Mouse (Mus musculus) embryonic facial prominence, embryonic 11.5 days (tissue): Measurements from ENCODE around the gene Nfix. TPM values are rescaled to one million over a fixed set of nuclear protein-coding genes. Genes with fewer than 3 reads are reported as not detected.

ENCODE experiments used
- ATAC-seq: fragments of 200-750 bp; cut with Nextera tagmentation; replicated peaks from 2 replicates; pipeline ENCODE4 v1.8.0; 2017; ENCODE audit warnings: low read depth; ENCODE audit not compliant: insufficient number of reproducible peaks, low FRiP score, low TSS enrichment
- DNase-seq: peaks from one replicate; pipeline ENCODE4 v3.0.0-alpha.2; 2015; ENCODE audit warnings: low spot score
- H3K27ac ChIP-seq: fragments of 300-500 bp; sonication (generic); replicated peaks from 2 replicates; pipeline ENCODE4 v1.5.1; 2014; ENCODE audit warnings: mild to moderate bottlenecking, low read depth, low read length, control low read depth
- H3K27me3 ChIP-seq: fragments of 300-500 bp; sonication (generic); 2 replicates; pipeline ENCODE4 v1.6.1; 2014; ENCODE audit warnings: mild to moderate bottlenecking, low read length, moderate library complexity, mixed read lengths; ENCODE audit not compliant: control insufficient read depth, insufficient read depth
- H3K36me3 ChIP-seq: fragments of 300-500 bp; sonication (generic); replicated peaks from 2 replicates; pipeline ENCODE4 v1.6.1; 2014; ENCODE audit warnings: low read depth, mild to moderate bottlenecking, low read length, moderate library complexity, mixed read lengths; ENCODE audit not compliant: control insufficient read depth, insufficient read depth
- H3K4me1 ChIP-seq: fragments of 300-500 bp; sonication (generic); 2 replicates; pipeline ENCODE4 v1.6.1; 2014; ENCODE audit warnings: low read length, mixed read lengths; ENCODE audit not compliant: control insufficient read depth, insufficient read depth
- H3K4me2 ChIP-seq: fragments of 300-500 bp; sonication (generic); 2 replicates; pipeline ENCODE4 v1.6.1; 2014; ENCODE audit warnings: low read depth, mild to moderate bottlenecking, control low read depth, low read length, moderate library complexity
- H3K4me3 ChIP-seq: fragments of 300-500 bp; sonication (generic); 2 replicates; pipeline ENCODE4 v1.5.1; 2014; ENCODE audit warnings: low read depth, low read length, control low read depth
- H3K9ac ChIP-seq: fragments of 300-500 bp; sonication (generic); replicated peaks from 2 replicates; pipeline ENCODE4 v1.6.1; 2014; ENCODE audit warnings: mild to moderate bottlenecking, control low read depth, low read length
- H3K9me3 ChIP-seq: fragments of 300-500 bp; sonication (generic); replicated peaks from 2 replicates; pipeline ENCODE4 v1.6.1; 2016; ENCODE audit warnings: mild to moderate bottlenecking, low read length, inconsistent platforms, mixed read lengths; ENCODE audit not compliant: control insufficient read depth
- WGBS: fragments of 180-500 bp; shearing (Covaris S2); extraction: QIAGEN DNeasy Blood & Tissue Kit; methylation state at CpG from one replicate; pipeline ENCODE4 v1.1.7; 2014; 5-methylcytosine and 5-hydroxymethylcytosine counted together
- polyA plus RNA-seq: library from polyadenylated mRNA; unstranded; fragments of >200 nt; fragmentation: Nextera tagmentation; extraction: Ambion mirVana; gene quantifications from 2 replicates; pipeline ENCODE4 v1.2.1, GENCODE M21; 2014

Nfix gene
- polyA plus RNA-seq, 1 experiment from 2014 or later, result 6.8 TPM

GRCm38 (mm10) chr8:84797971-84798370 is 2.2 kb downstream of the Nfix start:
- DNase-seq (no peak), ATAC-seq (no peak)
- H3K4me2 ChIP-seq, result no peak overlapping the region
- no peaks in the 10 kb centered on the region for H3K36me3 ChIP-seq
- peaks cover 88% of the 10 kb centered on the region for H3K27me3 ChIP-seq
- H3K4me3 ChIP-seq, result no peak overlapping the region
- H3K9ac ChIP-seq, result no peak overlapping the region
- 80% methylated on average over 6 of the region's 6 CpGs for WGBS
- H3K27ac ChIP-seq, result no peak overlapping the region
- H3K9me3 ChIP-seq, result no peaks in the 10 kb centered on the region
- no peaks in the 10 kb centered on the region; the same call in none of the 2 replicates for H3K4me1 ChIP-seq

- no peaks in the 10 kb centered on the region; the same call in none of the 2 replicates for H3K4me1 ChIP-seq
- H3K27ac ChIP-seq, result no peak overlapping the region
- H3K9me3 ChIP-seq, result no peaks in the 10 kb centered on the region
- no peak overlapping the region for H3K4me2 ChIP-seq
- ATAC-seq, result no peak
- H3K4me3 ChIP-seq, result no peak overlapping the region
- H3K36me3 ChIP-seq, result no peaks in the 10 kb centered on the region
- no peak overlapping the region for H3K9ac ChIP-seq
- DNase-seq, result no peak
- 74% methylated on average over 15 of the region's 15 CpGs for WGBS
- H3K27me3 ChIP-seq, result peaks cover 86% of the 10 kb centered on the region
Observed at GRCm38 (mm10) chr8:84797256-84797797, 2.8 kb downstream of the Nfix start.

GRCm38 (mm10) chr8:84794486-84794885 is 5.7 kb downstream of the Nfix start:
- H3K9ac ChIP-seq, result no peak overlapping the region
- H3K27me3 ChIP-seq, result peaks cover 90% of the 10 kb centered on the region
- 49% methylated on average over 7 of the region's 7 CpGs for WGBS

GRCm38 (mm10) chr8:84793791-84794485 is 6.2 kb downstream of the Nfix start:
- no peaks in the 10 kb centered on the region for H3K9me3 ChIP-seq
- H3K9ac ChIP-seq, result no peak overlapping the region
- peaks cover 91% of the 10 kb centered on the region for H3K27me3 ChIP-seq
- 51% methylated on average over 13 of the region's 13 CpGs for WGBS
- no peaks in the 10 kb centered on the region for H3K36me3 ChIP-seq
- ATAC-seq (no peak), DNase-seq (no peak)
- H3K4me1 ChIP-seq, result no peaks in the 10 kb centered on the region; the same call in 1 of the 2 replicates
- no peak overlapping the region for H3K4me3 ChIP-seq
- H3K4me2 ChIP-seq, result no peak overlapping the region
- no peak overlapping the region for H3K27ac ChIP-seq

More at GRCm38 (mm10) chr8:84794486-84794885, 5.7 kb downstream of the Nfix start:
- H3K4me2 ChIP-seq, result no peak overlapping the region
- no peaks in the 10 kb centered on the region; the same call in none of the 2 replicates for H3K4me1 ChIP-seq
- ATAC-seq (no peak), DNase-seq (no peak)
- H3K36me3 ChIP-seq, result no peaks in the 10 kb centered on the region
- no peak overlapping the region for H3K4me3 ChIP-seq
- H3K9me3 ChIP-seq, result no peaks in the 10 kb centered on the region
- no peak overlapping the region for H3K27ac ChIP-seq

GRCm38 (mm10) chr8:84793134-84793533 is 7.0 kb downstream of the Nfix start:
- no peak overlapping the region for H3K9ac ChIP-seq
- no peak overlapping the region for H3K4me2 ChIP-seq
- WGBS, result 85% methylated on average over 9 of the region's 9 CpGs
- peaks cover 91% of the 10 kb centered on the region for H3K27me3 ChIP-seq
- no peak overlapping the region for H3K27ac ChIP-seq
- ATAC-seq, result no peak
- no peak overlapping the region for H3K4me3 ChIP-seq
- DNase-seq, result no peak
- no peaks in the 10 kb centered on the region for H3K36me3 ChIP-seq
- no peaks in the 10 kb centered on the region for H3K4me1 ChIP-seq
- no peaks in the 10 kb centered on the region for H3K9me3 ChIP-seq

- Histone ChIP-seq H3K27me3 (peaks cover 91% of the 10 kb centered on the region), H3K4me2 (no peak overlapping the region), H3K27ac (no peak overlapping the region), H3K4me3 (no peak overlapping the region), H3K9me3 (no peaks in the 10 kb centered on the region), H3K36me3 (no peaks in the 10 kb centered on the region), H3K4me1 (no peaks in the 10 kb centered on the region), H3K9ac (no peak overlapping the region)
- DNase-seq (no peak), ATAC-seq (no peak)
- whole genome bisulfite sequencing, result 72% methylated on average over 12 of the region's 12 CpGs
Observed at GRCm38 (mm10) chr8:84792429-84792947, 7.7 kb downstream of the Nfix start.

- Histone ChIP-seq H3K4me1 (no peaks in the 10 kb centered on the region), H3K9me3 (no peaks in the 10 kb centered on the region), H3K36me3 (no peaks in the 10 kb centered on the region), H3K9ac (no peak overlapping the region), H3K4me2 (no peak overlapping the region), H3K27ac (no peak overlapping the region), H3K4me3 (no peak overlapping the region), H3K27me3 (peaks cover 92% of the 10 kb centered on the region)
- DNase-seq, result no peak
- WGBS, result 66% methylated on average over 2 of the region's 2 CpGs
- ATAC-seq, result no peak
Observed at GRCm38 (mm10) chr8:84790537-84790936, 9.6 kb downstream of the Nfix start.

- Histone ChIP-seq H3K4me3 (no peak overlapping the region), H3K27ac (no peak overlapping the region), H3K4me1 (no peaks in the 10 kb centered on the region), H3K4me2 (no peak overlapping the region), H3K27me3 (peaks cover 93% of the 10 kb centered on the region), H3K9me3 (no peaks in the 10 kb centered on the region), H3K36me3 (no peaks in the 10 kb centered on the region), H3K9ac (no peak overlapping the region)
- WGBS, result 76% methylated on average over 5 of the region's 9 CpGs
- ATAC-seq, result 0 out of 2 replicates have a peak, but pooled peaks have one; percentile 27
- no peak for DNase-seq
Observed at GRCm38 (mm10) chr8:84789855-84790486, 10.2 kb downstream of the Nfix start.
